Mouse (Mus musculus): ENCODE data around the gene Slc7a10.

DNA sequence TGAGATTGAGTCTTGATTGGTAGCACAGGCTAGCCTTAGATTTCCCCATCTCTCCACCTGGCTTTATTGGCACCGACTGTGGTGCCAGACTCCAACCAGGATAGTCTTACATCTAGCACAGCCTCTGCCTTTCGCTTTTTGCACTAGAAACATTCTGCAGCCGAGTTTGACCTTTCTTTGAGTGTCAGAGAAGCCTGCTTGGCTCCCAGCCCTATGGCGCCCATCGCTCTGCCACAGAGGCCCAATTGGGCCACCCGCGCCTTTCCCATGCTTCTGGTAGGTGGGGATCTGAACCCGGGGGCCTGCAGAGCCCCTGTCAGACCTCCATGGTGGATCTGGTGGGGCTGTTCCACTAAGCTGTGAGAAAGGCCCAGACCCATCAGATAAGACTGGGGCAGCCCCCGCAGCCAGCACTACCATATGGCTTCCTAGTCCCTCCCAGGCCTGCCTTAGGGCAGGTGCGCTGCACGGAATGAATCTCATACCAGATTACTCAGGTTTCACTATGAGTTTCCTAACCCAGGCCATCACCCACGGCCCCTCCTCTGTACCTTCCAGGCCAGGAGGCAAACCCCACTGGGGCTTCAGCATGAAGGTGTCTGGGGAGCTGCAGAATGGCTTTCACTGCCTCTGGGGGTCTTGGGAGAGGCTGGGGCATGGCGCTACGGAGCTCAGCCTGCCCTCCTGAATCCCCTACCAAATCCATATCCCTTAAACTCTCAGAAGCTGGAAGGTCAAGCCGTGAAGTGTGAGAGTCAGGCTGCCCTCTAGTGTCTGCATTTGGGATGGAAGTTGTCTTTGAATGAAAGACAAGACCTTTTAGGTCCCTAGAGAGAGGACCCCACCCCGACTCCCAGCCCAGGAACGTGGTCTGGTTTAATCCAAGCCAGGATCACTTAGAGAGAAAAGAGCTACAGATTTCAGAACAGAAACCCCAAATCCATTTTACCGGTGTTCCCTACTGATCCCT is 9.5 kb upstream of the Slc7a10 start:
- TF ChIP-seq CTCF (conservative IDR thresholded peaks at IDR 0.05 in 1 of 2, IDR thresholded peaks at IDR 0.05 in 1 of 2; ENCODE audit: low read depth in 2 of 2, low read length in 2 of 2): peak; percentile 67 to 70
- no peak for TF ChIP-seq ZMIZ1 (IDR thresholded peaks at IDR 0.05; ENCODE audit: low read depth, low read length)

All from CH12.LX (cell line).